Comparison of ENCODE assay signal across 8 mouse cellular contexts in genomic region chr15:25364819-25365463, GRCm38 (mm10). TPM values are rescaled to one million over a fixed set of nuclear protein-coding genes. Genes with fewer than 3 reads are reported as not detected.
DNase-seq lines count a peak whose midpoint lies in the region; ATAC-seq and TF ChIP-seq lines count a peak whose summit lies in the region.

No protein-coding gene starts in this region.

- no peak overlapping the region for H3K4me3 ChIP-seq in left cerebral cortex, adult 2 months
- H3K4me3 ChIP-seq in embryonic facial prominence, embryonic 12.5 days: peak overlapping the region; percentile 21; the same call in 1 of the 2 replicates
- peak overlapping the region; percentile 16 for H3K4me3 ChIP-seq in limb, embryonic 11.5 days (ENCODE audit: low read depth, low read length)
- H3K4me3 ChIP-seq in neural tube, embryonic 15.5 days (replicated peaks): peak overlapping the region; percentile 25

- peak overlapping the region; percentile 50 for H3K4me2 ChIP-seq in embryonic facial prominence, embryonic 12.5 days (replicated peaks)
- H3K4me2 ChIP-seq in limb, embryonic 11.5 days (ENCODE audit: low read depth, severe bottlenecking): peak overlapping the region; percentile 54
- H3K4me2 ChIP-seq in neural tube, embryonic 15.5 days: peak overlapping the region; percentile 58

- no peaks in the 10 kb centered on the region for H3K9me3 ChIP-seq in embryonic facial prominence, embryonic 12.5 days
- H3K9me3 ChIP-seq in limb, embryonic 11.5 days (ENCODE audit: control insufficient read depth, low read length): no peaks in the 10 kb centered on the region
- no peaks in the 10 kb centered on the region for H3K9me3 ChIP-seq in neural tube, embryonic 15.5 days (replicated peaks)

- ATAC-seq in embryonic facial prominence, embryonic 12.5 days (ENCODE audit: insufficient number of reproducible peaks, insufficient read depth, low FRiP score, low TSS enrichment): no peak
- no peak for ATAC-seq in limb, embryonic 11.5 days (ENCODE audit: insufficient number of reproducible peaks, low FRiP score, low TSS enrichment, low read depth)
- ATAC-seq in neural tube, embryonic 15.5 days (ENCODE audit: low FRiP score): 0 out of 2 replicates have a peak, but pooled peaks have one; percentile 10

- H3K9ac ChIP-seq in embryonic facial prominence, embryonic 12.5 days: peak overlapping the region; percentile 60
- H3K9ac ChIP-seq in limb, embryonic 11.5 days (ENCODE audit: low read length): peak overlapping the region; percentile 63
- peak overlapping the region; percentile 30; the same call in 1 of the 2 replicates for H3K9ac ChIP-seq in neural tube, embryonic 15.5 days (replicated peaks)

- intact Hi-C loops in left cerebral cortex, adult 2 months (cut with DNase I): loop anchor here (2.0 kb wide), 1 partner anchor 48 kb away; the partner anchor contains the start of gene Basp1
- intact Hi-C loops in left cerebral cortex, postnatal 4 days (cut with DNase I): loop anchor here (5.0 to 10.0 kb wide), 2 partner anchors 47 to 340 kb away; partner anchors contain the start of gene Basp1

- H3K36me3 ChIP-seq in embryonic facial prominence, embryonic 12.5 days: 0 out of 2 replicates have a peak, but pooled peaks cover 4% of the 10 kb centered on the region
- peaks cover 4% of the 10 kb centered on the region; the same call in 1 of the 2 replicates for H3K36me3 ChIP-seq in limb, embryonic 11.5 days (ENCODE audit: control insufficient read depth, insufficient read depth, low read length)
- H3K36me3 ChIP-seq in neural tube, embryonic 15.5 days: no peaks in the 10 kb centered on the region

- H3K27ac ChIP-seq in left cerebral cortex, adult 2 months: peak overlapping the region; percentile 78
- peak overlapping the region; percentile 60 for H3K27ac ChIP-seq in embryonic facial prominence, embryonic 12.5 days
- no peak overlapping the region for H3K27ac ChIP-seq in limb, embryonic 11.5 days (replicated peaks; ENCODE audit: low read depth, low read length)
- H3K27ac ChIP-seq in neural tube, embryonic 15.5 days (replicated peaks): peak overlapping the region; percentile 66

- H3K4me1 ChIP-seq in embryonic facial prominence, embryonic 12.5 days: peaks cover 26% of the 10 kb centered on the region; the same call in 1 of the 2 replicates
- peaks cover 4% of the 10 kb centered on the region; the same call in 1 of the 2 replicates for H3K4me1 ChIP-seq in limb, embryonic 11.5 days (ENCODE audit: control insufficient read depth, insufficient read depth, low read length)
- H3K4me1 ChIP-seq in neural tube, embryonic 15.5 days: peaks cover 44% of the 10 kb centered on the region

- DNase-seq in left cerebral cortex, adult 2 months (ENCODE audit: extremely low spot score in 1 of 2, low spot score in 2 of 2): no peak
- no peak for DNase-seq in left cerebral cortex, postnatal 4 days
- DNase-seq in limb, embryonic 11.5 days (ENCODE audit: low spot score): peak; percentile 59
- no peak for DNase-seq in adipocyte (ENCODE audit: low spot score)
- no peak for DNase-seq in cerebellum, adult 11-12 months
- DNase-seq in cerebellum, postnatal 10 days: no peak

- no peak for TF ChIP-seq CTCF in left cerebral cortex, adult 2 months (IDR thresholded peaks at IDR 0.05)

- WGBS in embryonic facial prominence, embryonic 12.5 days: 24% methylated on average over 23 of the region's 23 CpGs
- 26% methylated on average over 23 of the region's 23 CpGs for WGBS in limb, embryonic 11.5 days
- 10% methylated on average over 23 of the region's 23 CpGs for WGBS in neural tube, embryonic 15.5 days

- no peaks in the 10 kb centered on the region for H3K27me3 ChIP-seq in embryonic facial prominence, embryonic 12.5 days
- H3K27me3 ChIP-seq in limb, embryonic 11.5 days (ENCODE audit: control insufficient read depth, insufficient read depth, low read length): no peaks in the 10 kb centered on the region
- no peaks in the 10 kb centered on the region for H3K27me3 ChIP-seq in neural tube, embryonic 15.5 days (replicated peaks)

RNA-seq across cellular contexts. Expression of gene Basp1, which starts 48.6 kb away (rescaled TPM):
- total RNA-seq in left cerebral cortex, adult 2 months (2021): 100 to 1,000 TPM; 653 to 673 TPM
- 1,000 to 10,000 TPM; 1,424 to 1,444 TPM for total RNA-seq in left cerebral cortex, postnatal 4 days (2021)
- 146 and 177 TPM in 2 replicates for polyA plus RNA-seq in embryonic facial prominence, embryonic 12.5 days (2016; fragmentation: Nextera tagmentation; extraction: Ambion mirVana)
- polyA plus RNA-seq in limb, embryonic 11.5 days (2014; fragmentation: Nextera tagmentation; extraction: Ambion mirVana): 81.8 and 85.1 TPM in 2 replicates
- polyA plus RNA-seq in neural tube, embryonic 15.5 days (2015; fragmentation: Nextera tagmentation; extraction: Ambion mirVana): 215 and 360 TPM in 2 replicates
